Mouse (Mus musculus) Patski (cell line): ENCODE data around the gene Fam189a1. TPM values are rescaled to one million over a fixed set of nuclear protein-coding genes. Genes with fewer than 3 reads are reported as not detected.
A peak's percentile ranks its signal among the peaks of the same experiment; 100 is the strongest.

Source experiments
- ATAC-seq: fragments of 100-300 bp; one replicate; pipeline ENCODE4 v1.8.0; 2021
- CTCF ChIA-PET: fragments of 350-600 bp; sonication (Branson Sonifier 250); formaldehyde crosslinking; loops from one replicate; lab custom pipeline; 2022; ENCODE audit warnings: inconsistent platforms; lab: Charles Lee
- POLR2A ChIA-PET: fragments of 350-600 bp; sonication (Branson Sonifier 250); formaldehyde crosslinking; loops from one replicate; lab custom pipeline; 2022; ENCODE audit warnings: antibody characterized with exemption, inconsistent platforms; lab: Charles Lee
- DNase-seq: peaks from one replicate; pipeline ENCODE4 v3.0.0-alpha.2; 2011; ENCODE audit warnings: low read depth, low spot score
- H3K27me3 ChIP-seq: fragments of 371-371 bp; one replicate; pipeline ENCODE4 v1.5.1; 2021
- CTCF ChIP-seq: fragments of 100-300 bp; IDR thresholded peaks from one replicate; pipeline ENCODE4 v1.5.1; 2021
- in situ Hi-C: fragments of 300-500 bp; cut with MboI; formaldehyde crosslinking; loops from 3 replicates; pipeline ENCODE4 v1.11.1; 2018; ENCODE audit warnings: low pct_unique_long_range_greater_than_20kb, mixed read lengths
- polyA plus RNA-seq: library from polyadenylated mRNA; unstranded; gene quantifications from one replicate; pipeline ENCODE4 v1.2.3, GENCODE M21; 2021

The Fam189a1 gene
- 2.7 TPM for polyA plus RNA-seq

DNA sequence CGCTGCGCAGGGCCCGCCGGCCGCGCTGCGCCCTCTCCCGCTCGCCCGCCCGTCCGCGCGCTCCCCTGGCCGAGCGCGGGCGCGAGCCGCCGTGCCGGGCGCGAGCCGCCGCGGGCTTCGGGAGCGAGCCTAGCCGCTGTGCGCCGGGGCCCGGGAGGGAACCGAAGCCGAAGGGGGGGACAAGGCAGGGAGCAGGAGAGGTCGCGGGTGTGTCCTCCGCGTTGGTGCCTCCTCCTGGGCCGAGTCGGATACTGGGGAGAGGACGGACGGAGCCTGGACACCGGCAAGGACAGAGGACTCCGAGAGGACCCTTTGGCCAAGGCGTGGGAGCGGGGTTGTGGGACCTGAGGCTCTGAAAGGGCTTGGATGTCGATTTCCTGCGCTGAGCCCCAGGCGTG, at the start of gene Fam189a1:
Gene Fam189a1 (minus strand): TSS at position 57 of the 398 bp plus-strand sequence.
- ChIA-PET CTCF (no interaction called here), POLR2A (no interaction called here)
- no peak for TF ChIP-seq CTCF
- peak; percentile 46 for ATAC-seq
- H3K27me3 ChIP-seq: peaks cover 33% of the 10 kb centered on the region
- in situ Hi-C loops: no loop called here
- DNase-seq: no peak

DNA sequence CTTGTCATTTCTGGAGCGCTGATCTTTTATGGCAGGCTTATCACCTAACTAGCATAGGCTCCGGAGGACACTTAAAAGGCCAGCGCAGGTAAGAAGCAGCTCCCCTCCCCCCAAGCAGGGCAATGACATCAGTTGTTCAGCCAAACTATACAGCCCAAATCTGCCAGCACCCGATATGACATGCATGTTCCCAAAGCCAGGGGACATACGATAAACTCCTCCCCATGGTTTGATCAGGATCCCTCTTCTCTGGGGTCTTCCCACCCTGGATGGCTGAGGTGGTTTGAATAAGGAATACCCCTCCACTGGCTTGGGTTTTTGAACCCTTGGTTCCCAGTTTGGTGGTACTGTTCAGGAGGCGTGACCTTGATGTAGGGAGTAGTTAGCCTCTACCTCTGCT, 49.7 kb upstream of the Fam189a1 start:
- POLR2A ChIA-PET: no interaction called here
- ATAC-seq (no peak), DNase-seq (no peak)
- in situ Hi-C loops: no loop called here
- TF ChIP-seq CTCF: no peak
- CTCF ChIA-PET: no interaction called here
- no peaks in the 10 kb centered on the region for H3K27me3 ChIP-seq

DNA sequence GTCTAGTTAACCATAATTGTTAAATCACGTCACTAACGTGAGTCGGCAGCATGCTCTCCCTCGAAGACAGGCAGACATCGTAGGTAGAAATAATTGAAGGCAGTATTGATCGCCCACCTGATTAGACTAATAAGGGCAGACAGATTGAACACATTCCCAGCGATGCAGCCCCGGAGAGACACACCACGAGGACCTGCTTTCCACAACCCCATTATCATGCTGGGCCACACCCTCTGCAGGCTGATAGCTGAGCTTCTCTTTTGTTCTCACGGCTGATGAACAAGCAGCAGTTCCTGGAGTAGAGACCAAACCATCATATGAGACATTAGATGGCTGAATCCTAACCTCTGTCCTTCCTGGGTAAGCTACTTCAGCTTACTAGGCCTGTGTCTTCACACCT, 46.3 kb upstream of the Fam189a1 start:
- DNase-seq: no peak
- CTCF ChIA-PET: no interaction called here
- no peaks in the 10 kb centered on the region for H3K27me3 ChIP-seq
- in situ Hi-C loops: no loop called here
- POLR2A ChIA-PET: no interaction called here
- no peak for TF ChIP-seq CTCF
- no peak for ATAC-seq

DNA sequence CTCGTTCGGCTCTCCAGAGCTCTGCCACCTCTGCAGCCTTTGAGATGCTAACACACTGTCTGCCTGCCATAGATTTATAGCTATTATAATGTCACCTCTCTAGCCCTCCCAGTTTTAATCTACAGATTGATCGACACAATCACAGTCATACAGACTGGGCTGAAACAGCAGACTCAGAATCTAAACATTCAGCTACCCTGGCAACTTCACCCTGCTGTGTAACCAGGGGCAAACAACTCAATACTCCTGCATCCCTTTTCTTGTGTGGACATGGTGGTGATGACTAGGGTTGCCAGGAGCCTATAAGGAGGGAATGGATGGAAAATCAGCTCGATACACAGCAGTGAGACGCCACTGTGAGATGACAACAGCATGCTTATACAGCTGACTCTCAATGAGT, 24.3 kb upstream of the Fam189a1 start:
- CTCF ChIA-PET: no interaction called here
- ATAC-seq (no peak), DNase-seq (no peak)
- peaks cover 8% of the 10 kb centered on the region for H3K27me3 ChIP-seq
- POLR2A ChIA-PET: interaction anchor here (0.6 kb wide), 1 partner anchor 352 kb away, joined by 3 read pairs; no protein-coding TSS in a partner anchor
- TF ChIP-seq CTCF: no peak
- in situ Hi-C loops: no loop called here

DNA sequence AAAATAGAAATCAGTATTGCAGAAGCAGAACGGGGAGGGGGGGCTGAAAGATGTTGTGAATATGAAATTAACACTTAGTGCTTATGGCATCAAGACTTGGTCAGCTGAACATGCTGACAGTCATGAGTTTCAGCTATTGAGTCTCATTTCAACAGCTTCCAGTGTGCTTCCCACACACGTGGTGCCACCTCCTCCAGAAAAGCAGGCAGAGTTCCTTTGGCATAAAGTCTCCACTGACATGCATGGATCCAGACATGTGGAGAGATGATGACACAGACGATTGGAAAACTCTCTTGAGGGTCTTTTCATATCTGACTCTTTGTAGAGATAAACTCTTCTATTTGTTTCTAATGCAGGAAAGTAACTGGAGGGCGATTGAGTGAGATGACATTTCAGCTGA, 14.4 kb upstream of the Fam189a1 start:
- DNase-seq: no peak
- in situ Hi-C loops: no loop called here
- H3K27me3 ChIP-seq: peaks cover 4% of the 10 kb centered on the region
- ATAC-seq: no peak
- TF ChIP-seq CTCF: no peak
- ChIA-PET CTCF (no interaction called here), POLR2A (no interaction called here)

DNA sequence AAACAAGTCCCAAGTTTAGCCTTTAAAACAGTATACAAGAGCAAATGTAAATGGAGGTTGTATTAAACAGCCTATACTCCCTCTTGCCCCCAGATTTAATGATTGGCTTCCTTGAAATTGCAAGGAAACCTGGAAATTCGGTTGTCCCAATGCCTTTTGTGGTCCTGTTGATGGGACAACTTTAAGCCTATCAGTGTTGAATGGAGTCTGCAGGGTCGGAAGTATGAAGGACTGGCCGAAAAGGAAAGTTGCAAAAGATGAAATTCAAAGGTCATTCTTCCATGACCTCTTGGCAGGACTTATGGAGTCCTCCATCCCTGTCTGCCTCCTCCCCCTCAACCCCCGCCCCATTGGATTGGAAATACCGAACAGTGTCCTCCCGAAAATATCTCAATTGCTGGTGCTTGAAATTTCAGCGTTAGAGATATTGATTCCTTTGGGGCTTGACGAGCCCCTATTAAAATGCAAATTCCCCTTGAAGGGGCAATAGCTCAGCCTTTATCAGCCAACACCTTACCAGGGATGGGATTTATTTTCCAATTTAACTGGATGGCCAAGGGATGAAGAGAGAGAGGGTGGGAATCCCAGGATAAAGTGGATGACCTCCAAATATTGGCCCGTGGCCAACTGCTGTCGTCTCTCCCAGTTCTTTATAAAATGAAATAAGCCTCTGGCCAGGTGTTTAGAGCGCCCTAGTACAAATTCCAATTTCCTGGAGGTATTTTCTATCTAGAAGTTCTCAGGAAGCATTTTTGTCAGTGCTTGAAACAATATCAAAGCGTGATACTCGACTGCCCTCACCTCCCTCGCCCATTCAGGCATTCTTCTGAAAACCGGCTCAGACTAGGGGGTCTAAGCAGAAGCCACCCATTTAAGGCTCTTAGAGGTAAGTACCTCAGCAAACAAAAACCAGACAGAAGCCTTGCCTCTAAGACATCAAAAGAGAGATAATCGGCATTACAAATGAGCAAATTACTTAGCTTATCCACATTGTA, 958 bp upstream of the Fam189a1 start:
- no peak for TF ChIP-seq CTCF
- ChIA-PET CTCF (no interaction called here), POLR2A (no interaction called here)
- H3K27me3 ChIP-seq: peaks cover 33% of the 10 kb centered on the region
- no peak for ATAC-seq
- no peak for DNase-seq
- in situ Hi-C loops: no loop called here

DNA sequence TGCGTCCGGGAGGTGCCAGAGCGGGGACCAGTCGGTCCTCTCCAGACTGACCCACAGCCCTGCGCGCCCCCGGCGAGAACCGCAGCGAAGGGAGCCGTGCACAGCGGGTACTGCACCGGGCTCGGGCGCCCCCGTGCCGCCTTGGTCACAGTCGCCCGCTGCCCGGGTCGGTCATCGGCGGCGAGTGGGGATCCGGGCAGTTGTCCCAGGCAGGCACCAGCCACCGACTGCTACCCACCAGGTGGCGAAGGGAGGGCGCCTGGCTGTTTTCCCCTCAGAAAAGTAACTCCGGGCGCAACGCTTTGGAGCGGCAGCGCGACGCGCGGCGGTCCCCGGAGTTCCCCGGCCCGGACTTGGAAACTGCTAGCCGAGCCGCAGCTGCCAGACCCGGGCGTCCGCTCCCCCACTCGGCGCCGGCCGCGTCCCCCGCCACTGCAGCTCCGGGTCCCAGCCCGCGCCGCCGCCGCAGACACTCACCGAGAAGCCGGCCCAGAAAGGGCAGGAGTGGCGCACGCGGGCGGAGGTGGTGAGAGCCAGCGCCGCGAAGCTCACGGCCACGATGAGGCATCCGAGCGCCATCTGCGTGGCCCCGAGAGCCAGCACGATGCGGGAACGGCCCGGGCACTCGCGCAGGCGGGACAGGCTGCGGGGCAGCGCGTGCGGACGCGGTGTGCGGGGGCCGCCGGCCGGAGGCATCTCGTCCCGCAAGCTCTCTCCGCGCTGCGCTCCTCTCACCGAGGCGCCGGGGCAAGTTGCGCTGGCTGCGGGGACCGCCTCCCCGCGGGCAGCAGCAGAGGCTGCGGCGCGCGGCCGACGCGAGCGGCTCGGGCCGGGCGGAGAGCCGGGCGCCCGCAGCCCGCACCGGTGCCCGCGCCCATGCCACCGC, 499 bp downstream of the Fam189a1 start:
- H3K27me3 ChIP-seq: peaks cover 33% of the 10 kb centered on the region
- POLR2A ChIA-PET: no interaction called here

DNA sequence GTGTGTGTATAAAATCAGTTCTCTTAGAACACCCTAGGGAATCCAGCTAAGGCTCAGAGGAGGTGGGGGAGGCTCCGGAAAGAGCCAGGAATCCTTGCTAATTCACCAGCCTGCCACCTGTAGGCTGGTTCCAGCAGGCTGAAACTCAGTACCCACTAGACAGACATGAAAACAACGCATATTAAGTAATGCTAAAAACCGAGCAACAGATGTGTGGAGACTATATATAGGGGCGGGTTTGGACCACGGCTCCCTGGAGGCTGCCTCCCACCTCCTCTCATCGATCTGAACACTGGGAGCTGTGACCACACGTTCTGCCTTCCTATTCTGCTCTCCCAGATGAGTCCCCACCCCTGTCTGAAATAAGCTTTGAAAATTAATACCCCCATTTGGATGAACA, 1.8 kb downstream of the Fam189a1 start:
- H3K27me3 ChIP-seq: peaks cover 33% of the 10 kb centered on the region
- ChIA-PET CTCF (no interaction called here), POLR2A (no interaction called here)
- TF ChIP-seq CTCF: peak; percentile 30
- DNase-seq: no peak
- ATAC-seq: no peak
- in situ Hi-C loops: no loop called here

More for the DNA sequence above, 499 bp downstream of the Fam189a1 start:
- ATAC-seq: peak; percentile 65
- DNase-seq: no peak
- in situ Hi-C loops: no loop called here
- CTCF ChIA-PET: no interaction called here
- TF ChIP-seq CTCF: peak; percentile 48

DNA sequence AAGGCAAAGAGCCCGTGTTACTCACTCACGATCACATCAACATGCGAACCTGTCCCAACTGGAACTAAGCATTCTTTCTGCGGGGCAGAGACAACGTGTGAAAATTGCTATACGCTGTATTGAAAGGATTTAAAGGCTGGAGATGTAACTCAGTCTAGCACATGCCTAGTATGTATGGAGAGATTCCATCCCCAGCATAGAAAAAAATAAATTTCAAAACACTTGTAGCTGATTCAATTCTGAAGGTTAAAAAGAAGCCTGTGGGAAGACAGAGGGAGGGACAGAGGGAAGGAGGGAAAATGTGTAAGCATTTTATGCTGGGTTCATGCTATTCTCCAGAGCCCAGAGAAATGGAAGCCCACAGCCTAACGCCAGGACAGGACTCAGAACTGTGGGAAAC, 2.5 kb downstream of the Fam189a1 start:
- in situ Hi-C loops: no loop called here
- H3K27me3 ChIP-seq: peaks cover 33% of the 10 kb centered on the region
- ATAC-seq: no peak
- no peak for TF ChIP-seq CTCF
- ChIA-PET CTCF (no interaction called here), POLR2A (no interaction called here)
- DNase-seq: no peak

DNA sequence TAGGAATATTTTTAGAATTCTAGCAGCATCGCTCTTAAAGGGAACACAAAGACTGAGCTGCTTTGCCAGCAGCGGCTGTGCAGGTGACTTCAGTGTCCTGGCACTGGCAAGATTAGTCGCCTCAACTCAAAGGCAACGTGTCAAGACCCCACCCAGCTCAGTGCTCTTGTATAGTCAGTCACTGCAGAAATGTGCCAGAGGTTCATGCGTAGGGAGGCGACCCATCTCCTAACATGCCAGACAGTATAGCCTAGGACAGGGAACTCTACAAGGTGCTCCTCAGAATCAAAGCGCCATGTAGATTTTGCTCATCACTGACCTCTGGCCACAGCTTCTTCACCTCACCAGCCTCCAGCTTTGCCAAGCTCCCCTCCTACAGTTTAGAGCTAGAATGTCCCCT, 4.8 kb downstream of the Fam189a1 start:
- in situ Hi-C loops: no loop called here

More for the DNA sequence above, 4.8 kb downstream of the Fam189a1 start:
- DNase-seq (no peak), ATAC-seq (no peak)
- H3K27me3 ChIP-seq: peaks cover 20% of the 10 kb centered on the region
- CTCF ChIA-PET: no interaction called here
- POLR2A ChIA-PET: no interaction called here
- no peak for TF ChIP-seq CTCF
